Mouse (Mus musculus) midbrain, postnatal 0 days (tissue): Measurements from ENCODE around the gene Fam43a. TPM values are rescaled to one million over a fixed set of nuclear protein-coding genes. Genes with fewer than 3 reads are reported as not detected.

Experiments
- ATAC-seq: fragments of 200-750 bp; cut with Nextera tagmentation; 2 replicates; pipeline ENCODE4 v1.8.0; 2017; ENCODE audit warnings: moderate number of reproducible peaks, mild to moderate bottlenecking, moderate TSS enrichment, moderate library complexity; ENCODE audit not compliant: low FRiP score
- DNase-seq: peaks from one replicate; pipeline ENCODE4 v3.0.0-alpha.2; 2015; ENCODE audit warnings: low spot score
- H3K27ac ChIP-seq: fragments of 300-500 bp; sonication (generic); 2 replicates; pipeline ENCODE4 v1.5.1; 2014; ENCODE audit warnings: low read depth, mild to moderate bottlenecking, low read length, mixed read lengths
- H3K27me3 ChIP-seq: fragments of 300-500 bp; sonication (generic); 2 replicates; pipeline ENCODE4 v1.6.1; 2014; ENCODE audit warnings: low read length, control low read depth, mixed read lengths; ENCODE audit not compliant: insufficient read depth
- H3K36me3 ChIP-seq: fragments of 300-500 bp; sonication (generic); 2 replicates; pipeline ENCODE4 v1.6.1; 2014; ENCODE audit warnings: low read length, control low read depth, mixed read lengths; ENCODE audit not compliant: insufficient read depth
- H3K4me1 ChIP-seq: fragments of 300-500 bp; sonication (generic); 2 replicates; pipeline ENCODE4 v1.6.1; 2014; ENCODE audit warnings: mild to moderate bottlenecking, control low read depth, antibody characterized with exemption, low read length, mixed read lengths; ENCODE audit not compliant: insufficient read depth
- H3K4me2 ChIP-seq: fragments of 300-500 bp; sonication (generic); 2 replicates; pipeline ENCODE4 v1.6.1; 2014; ENCODE audit warnings: low read depth, mild to moderate bottlenecking, low read length, mixed read lengths; ENCODE audit not compliant: poor library complexity, severe bottlenecking
- H3K4me3 ChIP-seq: fragments of 300-500 bp; sonication (generic); 2 replicates; pipeline ENCODE4 v1.5.1; 2014; ENCODE audit warnings: low read depth, mild to moderate bottlenecking, low read length, moderate library complexity
- H3K9ac ChIP-seq: fragments of 300-500 bp; sonication (generic); replicated peaks from 2 replicates; pipeline ENCODE4 v1.6.1; 2014; ENCODE audit warnings: mild to moderate bottlenecking, low read length, moderate library complexity, mixed read lengths; ENCODE audit not compliant: poor library complexity, severe bottlenecking
- H3K9me3 ChIP-seq: fragments of 300-500 bp; sonication (generic); 2 replicates; pipeline ENCODE4 v1.6.1; 2016; ENCODE audit warnings: low read length, control low read depth
- CTCF ChIP-seq: IDR thresholded peaks from 2 replicates; pipeline ENCODE4 v1.5.1; 2016; ENCODE audit warnings: antibody characterized with exemption, mild to moderate bottlenecking
- WGBS: fragments of 180-500 bp; shearing (Covaris S2); extraction: QIAGEN DNeasy Blood & Tissue Kit; methylation state at CpG from one replicate; pipeline ENCODE4 v1.1.7; 2014; 5-methylcytosine and 5-hydroxymethylcytosine counted together
- polyA plus RNA-seq: library from polyadenylated mRNA; unstranded; fragments of >200 nt; fragmentation: Nextera tagmentation; extraction: Ambion mirVana; gene quantifications from 2 replicates; pipeline ENCODE4 v1.2.1, GENCODE M21; 2015
- total RNA-seq: library from RNA; depleted of rRNA; stranded (reverse); fragments of >200 nt; gene quantifications from 2 replicates; pipeline ENCODE4 v1.2.3, GENCODE M21; 2014

The Fam43a gene
- total and polyA plus RNA-seq, 2 experiments from 2014 or later, result 10.1 to 22.3 TPM

DNA sequence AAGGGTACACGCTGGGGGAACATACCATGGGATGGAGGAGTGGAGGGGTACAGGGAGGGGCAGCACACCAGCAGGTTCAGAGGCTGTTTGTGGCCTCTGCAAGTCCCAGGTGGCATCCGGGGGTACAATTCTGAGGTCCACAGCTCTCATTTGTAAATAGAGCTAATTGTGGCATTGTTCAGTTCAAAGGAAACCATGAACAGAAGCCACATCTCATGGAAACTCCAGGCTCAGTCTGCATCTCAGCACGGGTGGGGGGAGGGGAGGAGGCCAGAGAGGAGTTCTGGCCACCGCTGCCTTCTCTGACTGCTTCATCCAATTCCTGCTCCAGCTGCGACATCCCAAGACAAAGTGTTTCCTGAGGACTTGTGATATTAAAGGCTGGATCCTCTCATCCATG, 14.6 kb downstream of the Fam43a start:
- no peaks in the 10 kb centered on the region for H3K27me3 ChIP-seq
- H3K4me1 ChIP-seq, result no peaks in the 10 kb centered on the region
- no peak overlapping the region for H3K4me2 ChIP-seq
- WGBS, result 39% methylated on average over 5 of the region's 5 CpGs
- no peaks in the 10 kb centered on the region for H3K36me3 ChIP-seq
- TF ChIP-seq CTCF, result no peak
- H3K9ac ChIP-seq, result no peak overlapping the region
- no peak for DNase-seq
- no peaks in the 10 kb centered on the region for H3K9me3 ChIP-seq
- H3K4me3 ChIP-seq, result no peak overlapping the region
- H3K27ac ChIP-seq, result no peak overlapping the region
- no peak for ATAC-seq

DNA sequence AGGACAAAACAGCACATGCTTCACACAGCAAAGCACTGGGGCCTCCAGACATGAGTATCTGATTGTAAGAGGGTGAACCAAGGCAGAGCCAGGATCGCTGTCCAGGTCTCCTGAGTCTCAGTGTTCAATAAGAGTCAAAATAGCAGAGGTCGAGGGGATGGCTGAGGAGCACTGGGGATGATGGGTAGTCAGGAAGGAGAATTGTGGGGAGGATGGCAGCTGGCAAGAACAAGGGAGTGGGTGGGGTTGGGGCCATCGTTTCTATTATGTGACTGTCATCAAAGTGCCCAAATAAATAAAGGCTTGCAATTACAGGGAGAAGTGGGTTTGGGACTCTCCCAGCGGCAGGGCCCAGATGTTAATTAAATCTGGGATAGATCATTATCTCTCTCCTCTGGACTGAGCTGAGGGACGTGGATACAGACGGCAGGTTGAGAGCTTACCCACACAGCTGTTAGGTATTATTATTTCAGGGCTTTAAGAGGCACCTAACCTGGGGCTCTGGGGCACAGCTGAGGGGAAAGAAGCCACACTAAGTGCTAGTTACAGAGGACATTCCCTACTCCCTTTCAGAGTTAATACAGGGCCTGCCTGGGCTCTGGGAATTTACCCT, 15.3 kb downstream of the Fam43a start:
- Histone ChIP-seq H3K9me3 (no peaks in the 10 kb centered on the region), H3K27ac (no peak overlapping the region), H3K36me3 (no peaks in the 10 kb centered on the region), H3K27me3 (no peaks in the 10 kb centered on the region), H3K9ac (no peak overlapping the region), H3K4me3 (no peak overlapping the region), H3K4me2 (no peak overlapping the region), H3K4me1 (no peaks in the 10 kb centered on the region)
- TF ChIP-seq CTCF, result no peak
- DNase-seq (no peak), ATAC-seq (no peak)
- WGBS, result 31% methylated on average over 6 of the region's 6 CpGs

DNA sequence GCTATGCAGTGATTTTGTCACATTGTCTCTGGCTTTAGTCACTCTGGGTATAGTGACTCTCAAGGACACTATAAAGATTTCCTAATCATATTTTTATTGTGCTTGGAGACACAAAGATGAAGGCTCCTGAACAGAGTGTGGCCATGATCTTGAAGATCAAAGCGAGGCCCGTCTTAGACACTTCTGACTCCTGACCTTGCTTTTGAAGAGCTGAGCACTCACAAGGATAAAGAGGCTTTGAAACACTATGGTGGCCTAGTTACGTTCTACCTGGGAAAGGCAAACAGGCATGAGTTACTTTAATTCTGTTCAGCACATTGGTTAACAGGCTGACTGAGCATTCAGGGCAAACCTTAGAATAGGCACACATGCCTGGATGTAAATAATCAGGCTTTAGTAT, 16.8 kb downstream of the Fam43a start:
- no peak overlapping the region for H3K9ac ChIP-seq
- H3K4me3 ChIP-seq, result no peak overlapping the region
- no peak overlapping the region for H3K27ac ChIP-seq
- no peaks in the 10 kb centered on the region for H3K27me3 ChIP-seq
- H3K4me1 ChIP-seq, result no peaks in the 10 kb centered on the region
- H3K4me2 ChIP-seq, result no peak overlapping the region
- 78% methylated on average over 3 of the region's 3 CpGs for WGBS
- no peaks in the 10 kb centered on the region for H3K9me3 ChIP-seq
- TF ChIP-seq CTCF, result no peak
- ATAC-seq (no peak), DNase-seq (no peak)
- H3K36me3 ChIP-seq, result no peaks in the 10 kb centered on the region

DNA sequence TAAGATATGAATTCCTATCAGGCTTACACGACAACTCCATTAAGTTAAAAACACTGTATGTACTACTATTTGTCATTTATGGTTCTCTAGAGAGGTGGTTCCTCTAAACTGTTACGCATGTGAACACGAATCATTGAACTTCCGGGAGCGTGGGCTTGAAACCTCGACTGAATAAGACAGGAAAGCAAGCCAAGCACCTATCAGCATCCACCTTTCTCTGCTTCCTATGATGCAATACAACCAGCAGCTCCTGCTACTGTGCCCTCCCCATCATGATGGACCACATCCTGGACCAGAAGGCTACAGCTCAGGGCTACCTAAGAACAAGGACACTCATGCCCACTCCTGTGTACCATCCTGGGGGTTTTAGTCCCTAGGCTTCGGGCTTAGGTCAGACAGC, 24.1 kb downstream of the Fam43a start:
- no peaks in the 10 kb centered on the region for H3K27me3 ChIP-seq
- no peak overlapping the region for H3K27ac ChIP-seq
- 86% methylated on average over 7 of the region's 7 CpGs for WGBS
- H3K4me3 ChIP-seq, result no peak overlapping the region
- H3K4me1 ChIP-seq, result no peaks in the 10 kb centered on the region
- H3K9me3 ChIP-seq, result no peaks in the 10 kb centered on the region
- no peak overlapping the region for H3K9ac ChIP-seq
- H3K36me3 ChIP-seq, result no peaks in the 10 kb centered on the region
- DNase-seq (no peak), ATAC-seq (no peak)
- TF ChIP-seq CTCF, result no peak
- H3K4me2 ChIP-seq, result no peak overlapping the region

DNA sequence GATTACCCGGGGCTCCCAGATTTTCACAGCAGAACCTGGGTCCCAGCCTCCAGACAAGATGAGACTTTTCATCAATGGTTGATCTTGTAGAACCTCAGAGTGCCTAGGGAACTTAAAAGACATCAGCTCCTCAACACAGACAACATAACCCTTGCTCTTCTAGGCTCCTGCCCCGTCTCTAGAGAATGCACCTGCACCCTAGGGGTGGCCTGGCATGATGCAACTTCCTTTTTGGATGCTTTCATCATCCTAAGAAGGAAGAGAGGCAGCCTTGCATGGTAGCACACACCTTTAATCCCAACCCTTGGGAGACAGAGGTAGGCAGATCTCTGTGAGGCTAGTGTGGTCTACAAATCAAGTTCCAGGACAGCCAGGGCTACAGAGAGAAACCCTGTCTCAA, 25.1 kb downstream of the Fam43a start:
- ATAC-seq (no peak), DNase-seq (no peak)
- H3K27me3 ChIP-seq, result no peaks in the 10 kb centered on the region
- TF ChIP-seq CTCF, result no peak
- H3K36me3 ChIP-seq, result no peaks in the 10 kb centered on the region
- no peak overlapping the region for H3K9ac ChIP-seq
- H3K9me3 ChIP-seq, result no peaks in the 10 kb centered on the region
- H3K4me3 ChIP-seq, result no peak overlapping the region
- no peak overlapping the region for H3K4me2 ChIP-seq
- WGBS, result 66% methylated on average over 2 of the region's 2 CpGs
- H3K27ac ChIP-seq, result no peak overlapping the region
- no peaks in the 10 kb centered on the region for H3K4me1 ChIP-seq

DNA sequence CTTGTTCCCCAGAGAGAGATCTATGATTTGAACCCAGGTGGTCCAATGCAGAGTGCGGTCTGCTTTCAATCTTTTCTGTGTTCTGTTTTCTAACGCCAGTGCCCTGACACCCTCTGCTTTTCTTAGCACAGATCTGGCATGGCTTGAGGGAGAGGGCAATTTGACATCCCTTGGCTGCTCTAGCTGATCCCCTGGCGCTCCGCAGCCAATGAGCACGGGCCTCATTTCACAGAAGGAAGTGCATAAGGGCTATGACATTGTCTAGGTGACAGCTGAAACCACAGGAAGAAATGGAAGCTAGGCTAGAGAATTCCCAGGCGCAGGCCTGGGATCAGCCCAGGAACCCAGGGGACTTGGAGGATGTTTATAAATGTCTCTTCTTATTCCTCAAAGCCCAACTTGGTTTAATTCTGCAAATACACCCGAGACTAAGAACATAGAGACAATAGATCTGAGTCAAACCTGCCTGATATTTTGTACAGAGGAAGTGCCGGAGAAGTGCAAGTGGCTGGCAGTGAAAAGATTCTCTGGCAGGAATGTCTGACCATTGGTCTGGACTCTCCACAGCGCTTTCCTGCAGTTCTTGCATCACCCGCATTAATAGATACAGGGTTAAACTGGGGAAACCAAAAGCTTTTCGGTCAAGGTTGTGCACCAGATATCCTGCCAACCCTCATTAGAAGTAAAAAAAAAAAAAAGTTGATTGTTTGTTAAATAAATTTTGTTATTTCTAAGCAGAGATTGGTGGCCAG, 28.2 kb downstream of the Fam43a start:
- no peaks in the 10 kb centered on the region for H3K4me1 ChIP-seq
- no peak overlapping the region for H3K27ac ChIP-seq
- no peak overlapping the region for H3K4me3 ChIP-seq
- no peaks in the 10 kb centered on the region for H3K9me3 ChIP-seq
- WGBS, result 64% methylated on average over 11 of the region's 11 CpGs
- ATAC-seq, result no peak
- TF ChIP-seq CTCF, result no peak
- no peaks in the 10 kb centered on the region for H3K27me3 ChIP-seq
- H3K9ac ChIP-seq, result no peak overlapping the region
- no peaks in the 10 kb centered on the region for H3K36me3 ChIP-seq
- H3K4me2 ChIP-seq, result no peak overlapping the region
- peak; percentile 50 for DNase-seq
